Mouse (Mus musculus) spleen, postnatal 14 days (tissue): ENCODE results near the gene Txlnb.
"Not testable (repeated sequence)": the region's sequence is repeated elsewhere in the genome, so short reads cannot be mapped to it uniquely, and the experiment has no call there.

ENCODE experiments used
- DNase-seq, 2 experiments: peaks; one replicate each; pipeline ENCODE4 v3.0.0; 2021 to 2022; ENCODE audit warnings: low spot score in 2 of 2

The Txlnb gene

DNA sequence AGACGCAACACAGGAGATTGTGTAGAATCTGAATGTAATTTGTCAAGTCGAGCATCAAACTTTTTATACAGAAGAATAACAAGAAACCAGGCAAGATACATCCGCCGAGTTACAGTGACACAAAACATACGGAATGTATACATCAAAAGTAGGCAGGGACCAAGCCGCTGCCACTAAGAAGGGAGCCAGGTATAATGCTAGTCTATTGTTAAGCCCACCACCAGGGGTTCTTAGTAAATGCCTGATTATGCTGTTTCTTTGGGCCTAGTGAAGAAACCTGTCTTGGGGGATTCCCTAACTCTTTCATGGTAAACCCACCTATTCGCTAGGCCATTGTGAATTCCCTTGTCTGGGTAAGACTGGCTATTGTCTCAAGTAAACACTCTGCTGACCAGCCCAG is 24.4 kb downstream of the Txlnb start:
- not testable (repeated sequence) for DNase-seq

DNA sequence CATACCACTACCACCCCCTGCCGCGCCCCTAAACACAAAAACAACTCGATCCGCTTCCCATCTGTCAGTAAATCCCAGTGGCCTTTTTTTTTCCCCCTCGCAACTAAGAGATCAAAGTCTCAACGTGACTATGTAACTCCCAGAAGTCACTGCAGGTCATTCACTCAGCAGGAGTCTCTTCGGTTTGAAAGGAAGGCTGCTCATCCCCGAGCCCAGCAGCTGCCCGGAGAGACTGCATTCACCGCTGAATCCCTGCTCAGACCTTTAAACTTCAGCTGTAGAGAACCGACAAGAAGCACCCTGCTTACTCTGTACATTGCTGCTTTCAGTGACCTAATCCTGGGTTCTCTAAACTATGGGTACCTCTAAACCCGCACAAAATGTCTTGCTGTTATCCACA is 31.4 kb downstream of the Txlnb start:
- no peak for DNase-seq

DNA sequence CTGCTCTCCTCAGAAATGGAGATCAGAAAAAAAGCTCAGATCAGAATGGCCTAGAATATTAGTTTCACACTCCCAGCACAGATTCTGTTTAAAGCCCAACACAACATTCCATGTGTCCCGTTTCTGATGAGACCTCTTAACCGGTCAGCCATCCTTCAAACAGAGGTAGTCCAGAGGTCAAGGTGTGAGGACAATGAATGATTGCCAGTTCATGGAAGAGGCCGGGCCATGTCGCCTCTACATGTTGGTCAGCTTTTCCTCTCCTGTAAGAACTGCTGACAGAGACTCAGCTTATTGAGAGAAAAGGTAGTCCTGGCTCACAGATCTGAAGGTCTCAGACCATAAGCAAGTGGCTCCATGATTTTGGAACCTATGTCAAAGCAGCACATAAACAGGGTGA is 33.2 kb downstream of the Txlnb start:
- no peak for DNase-seq

DNA sequence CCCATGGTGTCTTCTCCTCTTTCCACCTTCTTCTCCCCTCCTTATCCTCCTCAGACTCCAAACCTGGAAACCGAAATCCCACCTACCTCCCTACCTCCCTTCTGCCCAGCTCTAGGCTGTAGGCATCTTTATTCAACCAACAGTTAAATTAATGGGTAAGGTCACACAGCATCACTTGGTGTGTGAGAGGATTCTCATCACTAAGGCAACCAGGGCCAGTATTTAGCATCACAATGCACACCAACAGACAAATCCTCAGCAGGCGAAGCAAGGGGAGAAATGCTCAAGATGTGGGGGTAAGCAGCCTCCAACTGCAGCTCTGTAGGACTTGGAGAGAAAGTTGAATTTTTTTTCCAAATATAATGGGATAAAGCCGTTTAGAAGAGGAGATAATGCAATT is 35.0 kb downstream of the Txlnb start:
- DNase-seq = no peak

DNA sequence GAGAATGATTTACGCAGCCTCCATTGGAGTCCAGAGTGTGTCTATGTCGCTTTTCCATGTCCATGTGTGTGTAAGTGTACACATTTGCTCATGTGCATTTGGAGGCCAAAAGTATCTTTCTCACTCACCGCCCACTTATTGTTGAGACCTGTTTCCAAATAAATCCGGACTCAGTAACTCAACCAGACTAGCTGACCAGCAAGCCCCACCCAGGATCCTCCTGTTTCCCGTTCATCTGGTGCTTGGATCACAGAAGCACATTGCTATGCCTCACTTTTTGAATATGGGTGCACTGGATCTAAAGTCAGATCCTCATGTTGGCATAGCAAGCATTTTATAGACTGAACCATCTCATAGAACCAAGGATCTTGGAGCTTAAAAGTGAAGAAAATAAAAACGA is 39.0 kb downstream of the Txlnb start:
- no peak for DNase-seq

DNA sequence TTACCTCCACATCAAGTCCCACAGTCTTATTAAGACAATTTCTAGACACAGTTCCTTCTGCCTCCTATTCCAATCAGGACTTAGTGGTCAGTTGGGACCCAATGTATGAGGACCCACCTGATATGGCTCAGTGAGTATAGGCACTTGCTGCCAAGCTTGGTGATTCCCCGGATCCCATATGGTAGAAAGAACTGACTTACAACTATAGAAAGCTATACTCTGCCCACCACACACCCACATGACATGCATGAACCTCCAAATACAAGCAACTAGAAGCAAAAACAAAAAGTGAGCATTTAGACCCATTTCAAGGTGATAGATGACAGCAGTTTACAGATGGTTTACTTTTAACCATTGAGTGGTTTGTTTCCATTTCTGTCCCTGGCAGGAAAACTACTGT is 40.2 kb downstream of the Txlnb start:
- no peak for DNase-seq

DNA sequence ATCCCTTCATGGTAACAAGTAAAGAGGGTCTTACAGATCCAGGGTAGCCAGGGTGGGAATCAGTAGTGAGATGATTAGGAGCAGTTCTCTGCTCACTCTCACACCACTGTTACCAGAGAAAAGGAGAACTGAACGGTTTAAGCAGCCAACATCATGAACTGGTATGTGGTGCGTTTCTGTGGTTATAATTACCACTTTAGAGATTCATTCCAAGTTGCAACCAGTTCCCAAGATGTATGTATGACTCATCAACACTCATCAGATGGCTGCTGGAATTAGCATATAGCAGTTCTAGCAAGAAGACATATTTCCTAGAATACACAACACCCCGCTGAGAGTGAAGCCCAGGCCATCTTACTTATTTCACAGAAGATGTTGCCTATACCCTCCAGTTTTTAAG is 46.0 kb downstream of the Txlnb start:
- no peak for DNase-seq

DNA sequence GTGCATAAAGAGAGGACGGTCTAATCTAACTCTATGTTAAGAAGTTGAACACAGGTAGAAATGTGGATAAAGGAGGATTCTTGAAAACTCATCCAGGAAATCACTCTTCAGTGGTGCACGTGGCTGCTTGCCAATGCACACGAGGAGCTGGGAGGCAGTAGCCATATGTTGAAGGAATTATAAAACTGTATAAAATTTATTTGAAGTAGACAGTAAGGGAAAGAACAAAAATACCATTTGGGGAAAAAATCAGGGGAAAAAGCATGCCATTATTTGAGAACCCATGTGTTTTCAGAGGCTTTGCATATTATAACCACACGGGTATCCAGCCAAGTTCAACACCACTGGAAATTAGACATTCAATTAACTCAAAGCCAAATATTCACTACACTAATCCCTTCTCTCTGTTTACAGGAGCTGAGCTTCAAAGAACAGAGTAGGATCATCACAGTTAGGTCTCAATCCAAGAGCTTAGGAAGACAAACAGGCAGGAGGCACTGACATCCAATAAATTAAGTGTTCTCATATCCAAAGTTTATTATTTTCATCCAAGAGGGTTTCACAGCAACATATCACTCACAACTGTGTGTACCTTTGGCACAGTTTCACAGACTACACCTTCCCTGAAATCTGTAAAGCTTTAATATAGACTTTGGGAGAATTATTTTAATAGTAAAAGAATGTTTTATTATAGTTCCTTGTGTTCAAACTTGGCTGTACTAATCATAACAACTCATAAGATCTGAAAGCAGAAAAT is 48.9 kb downstream of the Txlnb start:
- DNase-seq = no peak

DNA sequence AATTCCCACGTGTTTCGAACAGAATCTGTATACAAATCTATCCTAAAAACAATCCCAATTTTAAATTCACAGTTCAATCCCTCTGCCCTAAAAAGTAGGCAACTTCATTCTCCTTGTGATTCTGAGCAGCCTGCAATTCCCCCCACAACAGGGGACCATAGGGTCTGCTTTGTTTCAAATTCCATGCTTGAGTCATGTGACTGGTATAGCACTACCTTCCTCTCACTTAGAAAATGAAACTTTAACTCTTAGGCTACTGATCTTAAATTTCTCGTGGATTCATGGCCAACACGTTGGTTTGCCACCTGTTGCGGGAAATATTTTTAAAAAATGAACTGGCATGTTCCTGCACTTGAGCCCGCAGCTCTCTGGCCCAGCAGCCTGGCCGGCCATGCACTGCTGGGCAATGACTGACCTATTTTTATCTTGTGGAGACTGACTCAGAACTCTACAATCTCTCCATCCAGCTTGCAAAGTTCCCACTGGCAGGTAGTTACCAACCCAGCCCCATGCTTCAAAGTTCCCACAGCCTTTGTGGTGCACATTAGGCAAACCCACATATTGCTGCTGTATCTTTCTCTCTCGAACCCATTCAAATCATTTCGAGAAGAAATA is 61.7 kb downstream of the Txlnb start:
- DNase-seq = no peak

DNA sequence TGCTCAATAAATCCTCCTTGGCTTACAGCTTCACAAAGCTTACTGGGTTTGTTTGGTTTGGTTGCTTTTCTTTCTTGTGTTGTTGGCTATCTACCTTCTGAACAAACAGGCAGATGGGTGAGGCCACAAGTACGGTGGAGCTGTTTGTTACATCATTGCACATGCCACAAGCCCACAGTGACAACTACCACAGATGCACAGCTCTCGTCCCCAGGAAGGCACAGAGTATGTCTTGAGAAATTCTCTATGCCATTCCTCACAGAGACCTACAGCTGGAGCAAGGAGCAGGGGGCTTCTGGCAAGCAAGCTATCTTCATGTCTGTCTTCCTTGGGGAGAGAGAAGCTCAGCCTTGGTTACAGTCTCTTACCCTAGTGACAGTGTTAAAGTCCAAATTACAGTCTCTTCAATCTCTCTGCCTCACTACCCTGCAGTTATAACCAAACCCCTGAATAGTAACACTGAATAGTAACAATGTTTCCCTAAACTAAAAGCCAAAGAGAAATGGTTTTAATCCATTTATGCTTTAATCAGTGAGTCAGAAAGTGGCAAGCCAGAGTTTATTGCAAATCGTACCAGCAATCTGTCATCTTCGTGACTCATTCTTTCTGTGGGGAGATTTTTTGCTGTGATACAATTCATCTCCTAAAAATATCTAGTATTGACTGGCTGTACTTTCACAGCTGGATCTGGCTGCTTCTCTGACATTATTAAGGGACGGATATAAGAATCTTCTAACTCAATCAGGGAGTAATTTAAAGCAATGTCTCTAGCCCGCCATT is 64.9 kb downstream of the Txlnb start:
- no peak for DNase-seq

DNA sequence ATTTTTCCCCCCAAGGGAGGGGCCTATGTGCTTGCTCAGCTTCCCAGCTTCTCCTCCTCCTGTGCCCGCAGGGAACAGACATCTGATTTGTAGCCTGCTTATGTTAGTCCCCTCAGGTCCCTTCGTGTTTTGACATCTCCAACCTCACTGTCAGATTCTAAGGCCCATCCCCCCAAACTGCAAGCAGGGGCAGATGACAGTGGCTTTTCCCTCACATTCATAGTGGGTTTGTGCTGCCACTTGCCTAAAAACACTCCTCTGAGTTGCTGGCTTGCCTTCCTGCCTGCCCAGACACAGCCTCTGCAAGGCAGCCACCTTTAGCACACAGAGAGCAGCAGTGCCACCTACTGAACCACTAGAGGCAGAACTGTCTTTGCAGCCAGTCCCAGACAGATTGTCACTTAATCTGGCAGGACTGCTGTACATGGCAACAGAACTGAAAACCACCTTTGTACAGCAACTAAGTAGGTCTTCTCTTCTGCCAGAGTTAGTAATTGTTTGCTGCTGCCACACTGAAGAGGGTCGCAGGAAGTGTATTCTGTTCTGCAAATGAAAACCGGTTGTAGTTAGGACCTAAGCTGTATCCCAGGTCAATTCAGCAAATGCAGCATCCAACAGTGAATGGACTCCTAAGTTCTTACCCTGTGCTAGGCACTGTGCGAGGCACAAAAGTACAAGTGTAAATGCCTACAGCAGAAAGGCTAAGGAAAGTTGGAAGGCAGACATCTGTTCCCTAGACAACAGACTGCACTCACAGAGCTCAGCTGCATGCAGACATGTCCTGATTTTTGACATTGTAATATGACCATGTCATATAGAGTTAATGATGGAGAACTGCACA is 74.0 kb downstream of the Txlnb start:
- peak; percentile 8 to 14 for DNase-seq

DNA sequence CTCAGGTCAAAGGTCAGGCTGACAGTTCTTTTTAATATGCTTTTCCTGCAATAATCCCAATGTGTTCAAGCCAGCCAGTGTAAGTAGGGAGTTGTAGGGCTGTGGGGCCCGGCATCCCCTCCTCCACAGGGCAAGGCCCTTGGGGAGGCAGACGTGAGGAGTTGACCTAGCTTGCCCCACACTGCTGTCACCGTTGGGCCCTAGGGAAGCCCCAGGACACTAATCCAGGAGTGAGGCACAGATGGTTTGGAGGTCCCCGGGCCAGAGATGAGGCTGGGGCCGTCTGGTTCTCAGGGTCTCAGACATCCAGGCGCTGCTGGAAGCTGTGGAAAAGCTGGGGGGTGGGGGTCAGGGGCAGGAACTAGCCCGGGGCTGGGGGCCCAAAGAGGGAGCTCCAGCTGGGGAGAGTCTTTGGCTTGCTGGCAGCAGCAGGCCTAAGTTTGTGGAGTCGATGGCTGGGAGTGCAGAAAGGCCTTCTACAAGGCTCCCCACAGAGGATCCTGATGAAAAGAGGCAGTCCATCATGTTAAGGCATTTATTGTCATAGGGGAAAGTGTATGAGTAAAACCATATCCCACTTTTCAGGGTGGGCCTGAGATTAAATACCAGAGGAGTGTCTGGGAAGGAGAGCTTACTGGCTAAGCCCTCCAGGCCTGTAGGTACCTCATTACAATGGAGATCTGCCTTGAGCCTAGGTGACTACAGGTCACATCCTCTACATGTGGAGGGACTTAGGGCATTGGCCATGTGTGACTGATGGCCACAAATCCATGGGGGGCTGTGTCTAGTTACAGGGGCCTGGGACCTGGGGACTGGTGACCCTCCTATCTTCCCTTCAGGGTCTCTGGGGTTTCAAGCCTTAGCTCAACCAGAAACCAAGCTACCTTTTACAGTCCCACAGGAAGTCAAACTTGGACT is 82.2 kb downstream of the Txlnb start:
- no peak for DNase-seq

DNA sequence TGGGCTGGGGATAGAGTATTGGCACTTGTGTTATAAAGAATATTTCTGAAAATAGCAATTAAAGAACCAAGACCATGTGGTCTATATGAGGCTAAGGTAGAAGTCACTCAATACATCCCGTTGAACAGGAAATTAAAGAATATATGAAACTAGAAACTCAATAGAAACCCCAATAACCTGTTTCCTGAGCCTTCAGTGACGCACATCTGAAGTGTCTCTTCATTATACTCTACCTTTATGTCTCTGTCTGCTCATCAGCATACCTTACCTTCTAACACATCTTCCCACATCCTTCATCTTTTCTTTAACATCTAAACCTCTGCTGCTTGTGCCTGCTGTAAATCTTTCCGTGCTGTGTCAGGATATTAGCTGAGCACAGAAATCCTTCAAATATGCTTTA is 84.0 kb downstream of the Txlnb start:
- no peak for DNase-seq

DNA sequence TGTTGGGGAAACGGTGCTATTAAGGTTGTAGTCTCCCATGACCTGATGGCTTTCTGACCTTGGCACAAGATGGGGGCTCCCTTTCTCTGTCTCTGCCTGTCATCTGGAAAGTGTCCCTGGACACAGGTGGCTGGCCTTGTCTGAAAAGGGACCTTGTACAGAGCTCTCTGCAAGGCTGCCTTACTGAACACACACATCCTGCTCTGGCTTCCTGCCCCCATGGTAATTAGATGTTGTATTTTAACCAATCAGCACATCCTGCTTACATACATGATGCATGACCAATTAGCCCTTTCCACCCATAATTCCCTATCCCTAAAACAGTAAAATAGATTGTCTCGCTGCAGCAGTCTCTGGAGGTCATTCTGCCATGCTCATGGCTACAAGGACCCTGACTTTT is 84.7 kb downstream of the Txlnb start:
- DNase-seq = no peak
